Mouse (Mus musculus) midbrain, embryonic 15.5 days (tissue): ENCODE data around the gene Dync1i1. TPM values are rescaled to one million over a fixed set of nuclear protein-coding genes. Genes with fewer than 3 reads are reported as not detected.

Source experiments
- ATAC-seq: fragments of 200-750 bp; cut with Nextera tagmentation; replicated peaks from 2 replicates; pipeline ENCODE4 v1.8.0; 2017; ENCODE audit warnings: moderate TSS enrichment
- H3K27ac ChIP-seq: fragments of 300-500 bp; sonication (generic); 2 replicates; pipeline ENCODE4 v1.5.1; 2015; ENCODE audit warnings: mild to moderate bottlenecking, inconsistent platforms
- H3K27me3 ChIP-seq: fragments of 300-500 bp; sonication (generic); replicated peaks from 2 replicates; pipeline ENCODE4 v1.6.1; 2015; ENCODE audit warnings: inconsistent platforms
- H3K36me3 ChIP-seq: fragments of 300-500 bp; sonication (generic); replicated peaks from 2 replicates; pipeline ENCODE4 v1.6.1; 2015; ENCODE audit warnings: inconsistent platforms
- H3K4me1 ChIP-seq: fragments of 300-500 bp; sonication (generic); 2 replicates; pipeline ENCODE4 v1.6.1; 2015; ENCODE audit warnings: inconsistent platforms
- H3K4me2 ChIP-seq: fragments of 300-500 bp; sonication (generic); 2 replicates; pipeline ENCODE4 v1.6.1; 2015; ENCODE audit warnings: inconsistent platforms, mild to moderate bottlenecking, moderate library complexity
- H3K4me3 ChIP-seq: fragments of 300-500 bp; sonication (generic); 2 replicates; pipeline ENCODE4 v1.5.1; 2015; ENCODE audit warnings: mild to moderate bottlenecking, inconsistent platforms
- H3K9ac ChIP-seq: fragments of 300-500 bp; sonication (generic); 2 replicates; pipeline ENCODE4 v1.6.1; 2015; ENCODE audit warnings: mild to moderate bottlenecking, inconsistent platforms
- H3K9me3 ChIP-seq: fragments of 300-500 bp; sonication (generic); 2 replicates; pipeline ENCODE4 v1.6.1; 2016; ENCODE audit warnings: inconsistent platforms
- WGBS: fragments of 180-500 bp; shearing (Covaris S2); methylation state at CpG from one replicate; pipeline ENCODE4 v1.1.7; 2015; ENCODE audit warnings: mixed read lengths; 5-methylcytosine and 5-hydroxymethylcytosine counted together
- polyA plus RNA-seq: library from polyadenylated mRNA; unstranded; fragments of >200 nt; fragmentation: Nextera tagmentation; extraction: Ambion mirVana; gene quantifications from 2 replicates; pipeline ENCODE4 v1.2.1, GENCODE M21; 2015

Gene Dync1i1
- polyA plus RNA-seq, 1 experiment from 2014 or later, result 23.0 TPM

DNA sequence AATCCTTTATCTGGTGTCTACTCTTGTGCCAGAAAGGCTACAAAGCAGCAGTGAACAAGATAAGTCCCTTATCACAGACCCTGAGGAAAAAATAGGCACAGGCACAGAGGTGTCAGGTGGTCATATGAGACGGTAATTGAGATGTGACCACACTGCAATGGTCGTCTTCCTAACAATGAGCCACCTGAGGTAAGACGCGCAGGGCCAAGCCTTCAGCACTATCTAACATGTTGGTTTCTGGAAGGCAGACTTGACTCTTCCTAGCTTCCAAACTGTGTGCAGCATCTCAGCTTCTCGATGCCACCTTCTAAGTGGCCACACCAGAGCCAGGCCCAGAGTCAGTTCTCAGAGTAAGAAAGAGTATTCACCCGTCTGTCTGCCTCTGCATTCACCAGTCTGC lies 341.8 kb downstream of the Dync1i1 start:
- Histone ChIP-seq H3K4me2 (no peak overlapping the region), H3K9me3 (no peaks in the 10 kb centered on the region), H3K27me3 (no peaks in the 10 kb centered on the region), H3K4me1 (no peaks in the 10 kb centered on the region), H3K9ac (no peak overlapping the region), H3K36me3 (no peaks in the 10 kb centered on the region), H3K27ac (no peak overlapping the region), H3K4me3 (no peak overlapping the region)
- WGBS, result 82% methylated on average over 6 of the region's 6 CpGs
- no peak for ATAC-seq

DNA sequence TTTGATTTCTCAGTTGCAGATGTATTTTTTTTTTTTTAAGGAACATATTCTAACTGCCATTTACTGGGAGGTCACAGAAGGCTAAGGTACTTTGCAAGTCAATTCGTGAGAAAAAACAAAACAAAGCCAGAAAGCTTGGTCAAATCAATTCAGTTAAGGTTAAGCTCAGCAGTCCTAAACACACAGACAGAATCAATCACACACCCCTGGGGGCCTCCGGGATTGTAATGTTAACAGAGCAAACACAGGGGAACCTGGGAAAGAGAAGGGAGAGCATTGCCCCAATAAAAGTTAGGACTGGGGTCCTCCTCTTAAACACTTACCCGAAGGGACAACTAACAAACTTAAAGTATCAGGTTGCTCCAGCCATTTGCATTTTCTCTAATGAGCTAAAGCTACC lies 344.6 kb downstream of the Dync1i1 start:
- Histone ChIP-seq H3K9ac (no peak overlapping the region), H3K4me2 (no peak overlapping the region), H3K9me3 (no peaks in the 10 kb centered on the region), H3K4me3 (no peak overlapping the region), H3K27me3 (no peaks in the 10 kb centered on the region), H3K4me1 (no peaks in the 10 kb centered on the region), H3K27ac (no peak overlapping the region), H3K36me3 (no peaks in the 10 kb centered on the region)
- 9% methylated on average over 3 of the region's 3 CpGs for whole genome bisulfite sequencing
- ATAC-seq, result no peak

DNA sequence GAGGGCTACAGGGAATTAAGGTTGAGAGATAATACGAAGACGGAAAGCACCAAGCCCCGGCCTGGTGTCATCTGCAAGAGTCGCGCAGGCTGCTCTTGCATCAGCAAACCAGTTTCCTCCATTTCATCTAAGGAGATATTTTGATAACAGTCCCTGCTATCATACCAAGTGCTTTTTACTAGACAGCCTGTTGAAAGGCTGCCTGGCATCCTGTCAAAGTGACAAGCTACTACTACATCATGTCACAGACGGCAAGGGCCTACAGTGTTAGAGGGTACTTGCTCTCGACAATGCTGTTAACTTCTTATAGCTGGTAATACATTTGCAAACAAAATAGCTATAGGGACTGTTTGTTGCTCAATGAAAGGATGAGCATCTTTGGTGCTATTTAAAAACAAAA lies 345.6 kb downstream of the Dync1i1 start:
- Histone ChIP-seq H3K27ac (no peak overlapping the region), H3K9ac (no peak overlapping the region), H3K9me3 (no peaks in the 10 kb centered on the region), H3K4me2 (no peak overlapping the region), H3K27me3 (no peaks in the 10 kb centered on the region), H3K4me1 (no peaks in the 10 kb centered on the region), H3K36me3 (no peaks in the 10 kb centered on the region), H3K4me3 (no peak overlapping the region)
- no peak for ATAC-seq
- WGBS, result 70% methylated on average over 7 of the region's 7 CpGs

DNA sequence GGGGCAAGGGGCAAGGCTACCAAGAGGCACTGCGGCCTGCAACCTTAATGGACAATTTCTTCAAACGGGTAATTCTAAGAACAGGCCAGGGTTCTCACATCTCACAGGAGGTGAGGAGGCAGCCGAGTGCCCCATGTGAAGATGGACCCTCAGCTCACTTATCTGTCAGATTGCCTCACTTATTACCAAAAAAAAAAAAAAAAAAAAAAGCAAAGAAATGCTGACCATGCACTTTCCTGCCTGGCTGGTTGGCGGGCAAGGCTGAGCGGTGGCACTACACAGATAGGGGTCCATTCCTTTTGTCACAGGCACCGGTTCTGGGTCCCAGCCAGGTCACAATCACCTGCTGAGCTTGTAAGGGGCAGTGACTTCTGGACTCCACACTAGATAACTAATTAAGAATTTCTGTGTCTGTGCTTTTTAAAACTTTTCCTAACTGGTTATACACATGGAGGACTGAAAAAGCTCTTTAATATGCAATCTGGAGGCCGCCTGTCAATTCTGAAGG lies 350.6 kb downstream of the Dync1i1 start:
- H3K27ac ChIP-seq, result no peak overlapping the region
- no peak overlapping the region for H3K9ac ChIP-seq
- no peaks in the 10 kb centered on the region for H3K9me3 ChIP-seq
- H3K36me3 ChIP-seq, result no peaks in the 10 kb centered on the region
- no peaks in the 10 kb centered on the region for H3K4me1 ChIP-seq
- no peak overlapping the region for H3K4me3 ChIP-seq
- H3K27me3 ChIP-seq, result no peaks in the 10 kb centered on the region
- no peak overlapping the region for H3K4me2 ChIP-seq
- WGBS, result 86% methylated on average over 7 of the region's 7 CpGs
- no peak for ATAC-seq

DNA sequence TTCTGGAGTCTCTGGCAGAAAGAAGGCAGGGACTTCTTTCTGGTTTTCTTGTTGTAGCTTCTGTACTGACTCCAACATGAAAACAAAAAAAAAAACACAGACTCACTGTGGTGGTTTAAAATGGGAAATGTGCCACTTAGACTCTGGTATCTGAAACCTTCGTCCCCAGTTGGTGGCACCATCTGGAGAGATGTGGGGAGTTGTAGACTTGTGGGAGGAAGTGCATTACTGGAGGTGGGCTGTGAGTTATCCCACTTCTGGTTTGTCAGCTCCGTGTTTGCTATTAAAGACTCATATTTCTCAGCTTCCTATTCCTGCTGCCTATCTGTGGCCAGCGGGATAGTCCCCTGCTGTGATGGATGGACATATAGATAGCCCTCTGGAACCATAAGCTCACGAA lies 351.8 kb downstream of the Dync1i1 start:
- no peak overlapping the region for H3K4me3 ChIP-seq
- H3K27me3 ChIP-seq, result no peaks in the 10 kb centered on the region
- no peaks in the 10 kb centered on the region for H3K9me3 ChIP-seq
- no peaks in the 10 kb centered on the region for H3K4me1 ChIP-seq
- H3K36me3 ChIP-seq, result no peaks in the 10 kb centered on the region
- no peak overlapping the region for H3K9ac ChIP-seq
- no peak overlapping the region for H3K27ac ChIP-seq
- ATAC-seq, result no peak
- no peak overlapping the region for H3K4me2 ChIP-seq
- 85% methylated on average over 4 of the region's 4 CpGs for WGBS

Other genes starting within 250 kb of the Dync1i1 start
- gene Pdk4, start 229.3 kb upstream of the Dync1i1 start, polyA plus RNA-seq, result 1.1 and 1.7 TPM in 2 replicates